Mouse (Mus musculus): ENCODE data around the gene Cnfn. TPM values are rescaled to one million over a fixed set of nuclear protein-coding genes. Genes with fewer than 3 reads are reported as not detected.
A peak's percentile ranks its signal among the peaks of the same experiment; 100 is the strongest.

The Cnfn gene
- polyA plus RNA-seq, 1 experiment, result 1,347 TPM

- WGBS, result 91% methylated on average over 2 of the region's 2 CpGs
- peaks cover 30% of the 10 kb centered on the region for H3K4me1 ChIP-seq (ENCODE audit: control insufficient read depth, insufficient read depth, low read length)
- no peak for DNase-seq
Observed at GRCm38 (mm10) chr7:25391856-25392453, 22.4 kb upstream of the Cnfn start.

GRCm38 (mm10) chr7:25390986-25391385 lies 21.5 kb upstream of the Cnfn start:
- DNase-seq, result no peak
- 78% methylated on average over 2 of the region's 2 CpGs for WGBS
- Histone ChIP-seq H3K4me1 (ENCODE audit: control insufficient read depth, insufficient read depth, low read length) (peaks cover 31% of the 10 kb centered on the region), H3K4me3 (replicated peaks; ENCODE audit: extremely low read depth, low read depth, low read length) (no peak overlapping the region)
- TF ChIP-seq CTCF (IDR thresholded peaks at IDR 0.05; ENCODE audit: insufficient read depth, low read length), result no peak
- no peak for TF ChIP-seq POLR2A (IDR thresholded peaks at IDR 0.05; ENCODE audit: borderline replicate concordance, extremely low read depth, low read depth, low read length)

More at GRCm38 (mm10) chr7:25391856-25392453, 22.4 kb upstream of the Cnfn start:
- TF ChIP-seq POLR2A (IDR thresholded peaks at IDR 0.05; ENCODE audit: borderline replicate concordance, extremely low read depth, low read depth, low read length) (no peak), CTCF (IDR thresholded peaks at IDR 0.05; ENCODE audit: insufficient read depth, low read length) (no peak)
- H3K4me3 ChIP-seq (replicated peaks; ENCODE audit: extremely low read depth, low read depth, low read length), result no peak overlapping the region

DNA sequence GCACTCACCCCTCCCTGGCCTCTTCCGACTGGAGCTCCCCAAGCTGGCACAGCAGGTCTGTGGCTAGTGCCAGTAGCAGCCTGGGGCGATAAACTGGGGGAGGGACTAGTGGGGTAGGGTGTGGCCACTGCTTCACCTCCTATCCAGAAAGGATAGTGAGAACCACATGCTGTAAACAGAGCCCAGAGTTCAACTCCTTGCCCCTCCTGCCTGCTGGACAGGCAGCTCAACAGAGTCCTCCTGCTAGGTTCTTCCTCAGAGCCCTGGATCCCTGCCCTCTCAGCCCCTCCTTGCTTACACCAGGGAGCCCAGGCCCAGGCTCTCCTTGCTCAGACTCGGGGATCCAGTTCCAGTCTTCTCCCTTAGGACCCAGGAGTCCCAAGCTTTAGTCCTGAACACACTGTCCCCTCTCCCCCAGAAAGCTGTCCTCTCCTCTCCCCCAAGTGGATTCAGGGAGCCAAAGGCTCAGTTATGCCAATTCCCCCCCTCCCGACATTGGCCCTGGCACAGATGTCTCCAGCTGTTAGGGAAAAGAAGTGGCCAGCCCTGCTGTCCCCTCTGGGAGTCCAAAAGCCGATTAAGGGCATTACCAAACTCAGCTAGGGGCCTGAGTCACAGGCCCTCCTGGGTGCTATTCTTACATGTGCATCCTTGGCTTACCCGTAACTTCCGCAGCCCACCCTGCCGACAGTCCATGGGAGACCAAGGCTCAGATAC lies 20.7 kb upstream of the Cnfn start:
- TF ChIP-seq POLR2A (IDR thresholded peaks at IDR 0.05; ENCODE audit: borderline replicate concordance, extremely low read depth, low read depth, low read length), result peak; percentile 46; the same call in 1 of the 2 replicates
- TF ChIP-seq CTCF (IDR thresholded peaks at IDR 0.05; ENCODE audit: insufficient read depth, low read length), result no peak
- peak overlapping the region; percentile 4 for H3K4me3 ChIP-seq (replicated peaks; ENCODE audit: extremely low read depth, low read depth, low read length)
- H3K4me1 ChIP-seq (ENCODE audit: control insufficient read depth, insufficient read depth, low read length), result peaks cover 36% of the 10 kb centered on the region
- no peak for DNase-seq
- 34% methylated on average over 8 of the region's 8 CpGs for WGBS

- 59% methylated on average over 7 of the region's 7 CpGs for WGBS
Observed at GRCm38 (mm10) chr7:25388916-25389315, 19.4 kb upstream of the Cnfn start.

DNA sequence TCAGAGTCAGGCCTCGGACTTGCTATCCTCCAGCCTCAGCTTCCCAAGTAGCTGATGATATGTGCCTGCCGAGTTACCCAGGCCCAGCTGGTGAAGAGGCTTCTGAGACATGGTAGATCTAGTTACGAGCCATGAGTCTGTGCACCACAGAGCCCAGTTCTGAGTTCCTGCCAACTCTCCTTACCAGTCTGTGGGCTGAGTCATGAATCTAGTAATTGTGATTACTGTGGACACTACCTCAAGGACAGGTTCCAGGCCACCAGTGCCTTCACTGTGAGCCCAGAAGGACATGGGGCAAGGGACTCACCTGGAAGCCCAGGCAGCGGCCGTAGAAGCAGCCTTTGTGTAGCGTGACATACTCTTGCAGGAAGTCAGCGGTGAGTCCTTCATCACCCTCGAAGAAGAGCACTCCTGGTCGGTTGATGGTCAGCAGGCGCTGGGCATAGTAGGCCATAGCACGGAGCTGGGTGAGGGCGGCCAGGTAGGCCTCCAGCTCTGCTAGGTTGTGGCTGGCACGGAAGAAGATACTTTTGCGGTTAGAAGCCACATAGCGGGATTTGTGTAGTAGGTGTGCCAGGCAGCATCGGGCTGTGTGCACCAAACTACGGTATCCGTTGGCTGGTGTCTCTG lies 18.4 kb upstream of the Cnfn start:
- Histone ChIP-seq H3K4me3 (replicated peaks; ENCODE audit: extremely low read depth, low read depth, low read length) (no peak overlapping the region), H3K4me1 (ENCODE audit: control insufficient read depth, insufficient read depth, low read length) (peaks cover 26% of the 10 kb centered on the region)
- no peak for TF ChIP-seq POLR2A (IDR thresholded peaks at IDR 0.05; ENCODE audit: borderline replicate concordance, extremely low read depth, low read depth, low read length)
- no peak for TF ChIP-seq CTCF (IDR thresholded peaks at IDR 0.05; ENCODE audit: insufficient read depth, low read length)
- 85% methylated on average over 18 of the region's 18 CpGs for WGBS
- DNase-seq, result no peak

More at GRCm38 (mm10) chr7:25388916-25389315, 19.4 kb upstream of the Cnfn start:
- no peak for DNase-seq
- Histone ChIP-seq H3K4me3 (replicated peaks; ENCODE audit: extremely low read depth, low read depth, low read length) (no peak overlapping the region), H3K4me1 (ENCODE audit: control insufficient read depth, insufficient read depth, low read length) (peaks cover 32% of the 10 kb centered on the region)
- TF ChIP-seq POLR2A (IDR thresholded peaks at IDR 0.05; ENCODE audit: borderline replicate concordance, extremely low read depth, low read depth, low read length), result no peak
- no peak for TF ChIP-seq CTCF (IDR thresholded peaks at IDR 0.05; ENCODE audit: insufficient read depth, low read length)

GRCm38 (mm10) chr7:25385850-25386555 lies 16.5 kb upstream of the Cnfn start:
- 35% methylated on average over 12 of the region's 12 CpGs for WGBS
- peaks cover 24% of the 10 kb centered on the region for H3K4me1 ChIP-seq (ENCODE audit: control insufficient read depth, insufficient read depth, low read length)
- no peak overlapping the region for H3K4me3 ChIP-seq (replicated peaks; ENCODE audit: extremely low read depth, low read depth, low read length)
- TF ChIP-seq CTCF (IDR thresholded peaks at IDR 0.05; ENCODE audit: insufficient read depth, low read length) (no peak), POLR2A (IDR thresholded peaks at IDR 0.05; ENCODE audit: borderline replicate concordance, extremely low read depth, low read depth, low read length) (peak; percentile 31; the same call in 1 of the 2 replicates)
- DNase-seq, result peak; percentile 80

GRCm38 (mm10) chr7:25385259-25385658 lies 15.7 kb upstream of the Cnfn start:
- Histone ChIP-seq H3K4me1 (ENCODE audit: control insufficient read depth, insufficient read depth, low read length) (peaks cover 20% of the 10 kb centered on the region), H3K4me3 (replicated peaks; ENCODE audit: extremely low read depth, low read depth, low read length) (no peak overlapping the region)
- TF ChIP-seq CTCF (IDR thresholded peaks at IDR 0.05; ENCODE audit: insufficient read depth, low read length) (no peak), POLR2A (IDR thresholded peaks at IDR 0.05; ENCODE audit: borderline replicate concordance, extremely low read depth, low read depth, low read length) (no peak)
- DNase-seq, result no peak
- 88% methylated on average over 12 of the region's 12 CpGs for WGBS

GRCm38 (mm10) chr7:25384818-25385217 lies 15.3 kb upstream of the Cnfn start:
- no peak for DNase-seq
- WGBS, result 86% methylated on average over 9 of the region's 9 CpGs
- TF ChIP-seq POLR2A (IDR thresholded peaks at IDR 0.05; ENCODE audit: borderline replicate concordance, extremely low read depth, low read depth, low read length) (no peak), CTCF (IDR thresholded peaks at IDR 0.05; ENCODE audit: insufficient read depth, low read length) (no peak)
- Histone ChIP-seq H3K4me3 (replicated peaks; ENCODE audit: extremely low read depth, low read depth, low read length) (no peak overlapping the region), H3K4me1 (ENCODE audit: control insufficient read depth, insufficient read depth, low read length) (peaks cover 19% of the 10 kb centered on the region)

GRCm38 (mm10) chr7:25384318-25384717 lies 14.8 kb upstream of the Cnfn start:
- DNase-seq, result no peak
- Histone ChIP-seq H3K4me1 (ENCODE audit: control insufficient read depth, insufficient read depth, low read length) (peaks cover 18% of the 10 kb centered on the region), H3K4me3 (replicated peaks; ENCODE audit: extremely low read depth, low read depth, low read length) (no peak overlapping the region)
- TF ChIP-seq CTCF (IDR thresholded peaks at IDR 0.05; ENCODE audit: insufficient read depth, low read length) (no peak), POLR2A (IDR thresholded peaks at IDR 0.05; ENCODE audit: borderline replicate concordance, extremely low read depth, low read depth, low read length) (no peak)
- WGBS, result 87% methylated on average over 13 of the region's 13 CpGs

Data from lung, adult 2 months (tissue).